Comparison of ENCODE assay signal across 12 mouse cellular contexts in genomic region chr4:148150242-148150641, GRCm38 (mm10). TPM values are rescaled to one million over a fixed set of nuclear protein-coding genes. Genes with fewer than 3 reads are reported as not detected.
DNase-seq lines count a peak whose midpoint lies in the region; ATAC-seq and TF ChIP-seq lines count a peak whose summit lies in the region.
"Had no signal": no experiment of that assay in that cellular context is flagged by ENCODE, and none has a peak within 500 bp of the region (broad histone marks: within the 10 kb centered on the region; RNA-seq: fewer than 3 reads in every experiment).

No protein-coding gene starts in this region.

- H3K4me3 ChIP-seq in erythroblast, embryonic 14.5 days (replicated peaks) = peak overlapping the region; percentile 38
- H3K4me3 ChIP-seq in kidney, embryonic 14.5 days (ENCODE audit: low read length) = no peak overlapping the region
- peak overlapping the region; percentile 2; the same call in 1 of the 2 replicates for H3K4me3 ChIP-seq in G1E (ENCODE audit: low read depth, low read length)
- no peak overlapping the region for H3K4me3 ChIP-seq in limb, embryonic 12.5 days (replicated peaks)

- no peaks in the 10 kb centered on the region for H3K27me3 ChIP-seq in erythroblast, embryonic 14.5 days (ENCODE audit: control insufficient read depth)
- H3K27me3 ChIP-seq in kidney, embryonic 14.5 days (ENCODE audit: control insufficient read depth, insufficient read depth, low read length) = no peaks in the 10 kb centered on the region
- no peaks in the 10 kb centered on the region for H3K27me3 ChIP-seq in G1E (ENCODE audit: insufficient read depth, low read length)
- H3K27me3 ChIP-seq in limb, embryonic 12.5 days = no peaks in the 10 kb centered on the region

- H3K9me3 ChIP-seq in erythroblast, embryonic 14.5 days (ENCODE audit: control insufficient read depth, low read length) = no peaks in the 10 kb centered on the region
- no peaks in the 10 kb centered on the region for H3K9me3 ChIP-seq in kidney, embryonic 14.5 days (ENCODE audit: control insufficient read depth, low read length)
- no peaks in the 10 kb centered on the region for H3K9me3 ChIP-seq in G1E (replicated peaks)
- no peaks in the 10 kb centered on the region for H3K9me3 ChIP-seq in limb, embryonic 12.5 days

- peaks cover 42% of the 10 kb centered on the region for H3K36me3 ChIP-seq in erythroblast, embryonic 14.5 days (ENCODE audit: control insufficient read depth)
- peaks cover 12% of the 10 kb centered on the region; the same call in 1 of the 2 replicates for H3K36me3 ChIP-seq in kidney, embryonic 14.5 days (ENCODE audit: control insufficient read depth, insufficient read depth, low read length)
- H3K36me3 ChIP-seq in G1E (replicated peaks) = peaks cover 62% of the 10 kb centered on the region
- H3K36me3 ChIP-seq in limb, embryonic 12.5 days = peaks cover 51% of the 10 kb centered on the region

- DNase-seq in kidney, postnatal 36 days = no peak
- DNase-seq in G1E (ENCODE audit: low spot score) = no peak
- DNase-seq in thymus, postnatal 14 days = no peak
- no peak for DNase-seq in retina, postnatal 1 day
- DNase-seq: heart, postnatal 10 days; kidney, postnatal 14 days; lung, postnatal 4 days had no signal

- no peak for TF ChIP-seq CTCF in G1E (IDR thresholded peaks at IDR 0.05; ENCODE audit: low read depth, low read length)

- ATAC-seq in erythroblast, adult 5-6 weeks (replicated peaks; ENCODE audit: low FRiP score, poor library complexity, severe bottlenecking) = no peak
- no peak for ATAC-seq in kidney, embryonic 14.5 days (ENCODE audit: low FRiP score, low TSS enrichment)
- ATAC-seq in G1E (ENCODE audit: extremely low read depth, insufficient number of reproducible peaks, low FRiP score, poor library complexity, severe bottlenecking) = no peak
- ATAC-seq in limb, embryonic 12.5 days (ENCODE audit: insufficient number of reproducible peaks, insufficient read depth, low FRiP score, low TSS enrichment, low read depth) = no peak

- WGBS in kidney, embryonic 14.5 days = 11% methylated on average over 7 of the region's 7 CpGs
- 23% methylated on average over 7 of the region's 7 CpGs for WGBS in limb, embryonic 12.5 days

- no peak overlapping the region for H3K9ac ChIP-seq in kidney, embryonic 14.5 days (ENCODE audit: low read depth, low read length)
- H3K9ac ChIP-seq in limb, embryonic 12.5 days (replicated peaks) = 0 out of 2 replicates have a peak overlapping the region, but pooled peaks have one; percentile 8

- H3K27ac ChIP-seq in kidney, embryonic 14.5 days (ENCODE audit: low read depth, low read length) = peak overlapping the region; percentile 43; the same call in 1 of the 2 replicates
- H3K27ac ChIP-seq in limb, embryonic 12.5 days = peak overlapping the region; percentile 70; the same call in 1 of the 2 replicates

- no peak overlapping the region for H3K4me2 ChIP-seq in kidney, embryonic 14.5 days (replicated peaks; ENCODE audit: low read depth, low read length)
- H3K4me2 ChIP-seq in limb, embryonic 12.5 days = peak overlapping the region; percentile 26; the same call in 1 of the 2 replicates

- H3K4me1 ChIP-seq in erythroblast, embryonic 14.5 days (ENCODE audit: control insufficient read depth) = peaks cover 52% of the 10 kb centered on the region
- peaks cover 9% of the 10 kb centered on the region for H3K4me1 ChIP-seq in kidney, embryonic 14.5 days (ENCODE audit: control insufficient read depth, insufficient read depth, low read length)
- peaks cover 22% of the 10 kb centered on the region for H3K4me1 ChIP-seq in G1E (ENCODE audit: insufficient read depth, low read depth, low read length)
- peaks cover 21% of the 10 kb centered on the region for H3K4me1 ChIP-seq in limb, embryonic 12.5 days (replicated peaks)

RNA-seq across cellular contexts. Expression of gene Fbxo6, which starts 1.7 kb away (rescaled TPM):
- polyA plus RNA-seq in erythroblast, embryonic 14.5 days (2012) = 2.6 and 2.7 TPM in 2 replicates
- 2.7 and 3.3 TPM in 2 replicates for total RNA-seq in erythroblast, adult 5-6 weeks (2015; ENCODE audit: low replicate concordance)
- 1.3 and 2.8 TPM in 2 replicates for total RNA-seq in erythroblast, adult 5-6 weeks (2017; ENCODE audit: low replicate concordance)
- polyA plus RNA-seq in kidney, embryonic 14.5 days (2014; fragmentation: Nextera tagmentation; extraction: Ambion mirVana) = 16.7 and 19.2 TPM in 2 replicates
- total RNA-seq in G1E (2014; fragmentation: Nextera tagmentation) (108 and 115 TPM in 2 replicates), G1E (2017) (34.1 and 39.7 TPM in 2 replicates)
- 57.1 and 63.0 TPM in 2 replicates for polyA plus RNA-seq in G1E (2012)
- polyA plus RNA-seq in limb, embryonic 12.5 days (2016; fragmentation: Nextera tagmentation; extraction: Ambion mirVana) = 11.8 and 11.9 TPM in 2 replicates

RNA-seq across cellular contexts. Expression of gene Fbxo44, which starts 10.0 kb away (rescaled TPM):
- polyA plus RNA-seq in erythroblast, embryonic 14.5 days (2012) = 0.08 and 0.09 TPM in 2 replicates
- total RNA-seq in erythroblast, adult 5-6 weeks (2015; ENCODE audit: low replicate concordance) = not detected in 2 replicates
- total RNA-seq in erythroblast, adult 5-6 weeks (2017; ENCODE audit: low replicate concordance) = 0.43 TPM in 1 of 2 replicates, not detected in the other
- polyA plus RNA-seq in kidney, embryonic 14.5 days (2014; fragmentation: Nextera tagmentation; extraction: Ambion mirVana) = 10.8 and 13.2 TPM in 2 replicates
- 7.5 and 10.1 TPM in 2 replicates for total RNA-seq in G1E (2014; fragmentation: Nextera tagmentation)
- 5.0 and 6.6 TPM in 2 replicates for total RNA-seq in G1E (2017)
- 3.0 and 3.3 TPM in 2 replicates for polyA plus RNA-seq in G1E (2012)
- polyA plus RNA-seq in limb, embryonic 12.5 days (2016; fragmentation: Nextera tagmentation; extraction: Ambion mirVana) = 17.5 and 18.7 TPM in 2 replicates

RNA-seq across cellular contexts. Expression of gene Fbxo2, which starts 10.2 kb away (rescaled TPM):
- polyA plus RNA-seq in erythroblast, embryonic 14.5 days (2012) = not detected in 2 replicates
- total RNA-seq in erythroblast, adult 5-6 weeks (2015; ENCODE audit: low replicate concordance) = not detected in 2 replicates
- total RNA-seq in erythroblast, adult 5-6 weeks (2017; ENCODE audit: low replicate concordance) = not detected in 2 replicates
- polyA plus RNA-seq in kidney, embryonic 14.5 days (2014; fragmentation: Nextera tagmentation; extraction: Ambion mirVana) = 1.5 and 1.9 TPM in 2 replicates
- not detected in 2 replicates for total RNA-seq in G1E (2014; fragmentation: Nextera tagmentation)
- total RNA-seq in G1E (2017) = 0.49 and 0.64 TPM in 2 replicates
- polyA plus RNA-seq in G1E (2012) = 0.12 and 0.44 TPM in 2 replicates
- 2.5 and 3.3 TPM in 2 replicates for polyA plus RNA-seq in limb, embryonic 12.5 days (2016; fragmentation: Nextera tagmentation; extraction: Ambion mirVana)
- total RNA-seq: heart, postnatal 10 days; monocyte, adult 5-6 weeks had no signal

RNA-seq across cellular contexts. Expression of gene Draxin, which starts 19.7 kb away (rescaled TPM):
- polyA plus RNA-seq in erythroblast, embryonic 14.5 days (2012) = 0.01 TPM in 1 of 2 replicates, not detected in the other
- 0.42 TPM in 1 of 2 replicates, not detected in the other for total RNA-seq in erythroblast, adult 5-6 weeks (2015; ENCODE audit: low replicate concordance)
- 0.84 TPM in 1 of 2 replicates, not detected in the other for total RNA-seq in erythroblast, adult 5-6 weeks (2017; ENCODE audit: low replicate concordance)
- 0.43 and 0.80 TPM in 2 replicates for polyA plus RNA-seq in kidney, embryonic 14.5 days (2014; fragmentation: Nextera tagmentation; extraction: Ambion mirVana)
- total RNA-seq in G1E (2014; fragmentation: Nextera tagmentation) = not detected in 2 replicates
- total RNA-seq in G1E (2017) = under 0.01 and 0.16 TPM in 2 replicates
- not detected in 2 replicates for polyA plus RNA-seq in G1E (2012)
- polyA plus RNA-seq in limb, embryonic 12.5 days (2016; fragmentation: Nextera tagmentation; extraction: Ambion mirVana) = 1.8 and 1.9 TPM in 2 replicates
- total RNA-seq: heart, postnatal 10 days had no signal

RNA-seq across cellular contexts. Expression of gene Mad2l2, which starts 20.1 kb away (rescaled TPM):
- polyA plus RNA-seq in erythroblast, embryonic 14.5 days (2012) = 2.9 and 3.8 TPM in 2 replicates
- total RNA-seq in erythroblast, adult 5-6 weeks (2015; ENCODE audit: low replicate concordance) = 7.3 and 8.6 TPM in 2 replicates
- 3.4 and 7.1 TPM in 2 replicates for total RNA-seq in erythroblast, adult 5-6 weeks (2017; ENCODE audit: low replicate concordance)
- polyA plus RNA-seq in kidney, embryonic 14.5 days (2014; fragmentation: Nextera tagmentation; extraction: Ambion mirVana) = 81.1 and 99.0 TPM in 2 replicates
- total RNA-seq in G1E (2014; fragmentation: Nextera tagmentation) (25.1 and 40.0 TPM in 2 replicates), G1E (2017) (9.4 and 14.9 TPM in 2 replicates)
- 23.8 and 24.6 TPM in 2 replicates for polyA plus RNA-seq in G1E (2012)
- polyA plus RNA-seq in limb, embryonic 12.5 days (2016; fragmentation: Nextera tagmentation; extraction: Ambion mirVana) = 104 and 107 TPM in 2 replicates

Comparison
In these comparisons a context has a peak if more than half of its experiments do, and no peak if none do; other contexts are left out.
1. H3K4me3 ChIP-seq: peak in erythroblast, embryonic 14.5 days (single experiment) and G1E (single experiment); none in kidney, embryonic 14.5 days (single experiment) and limb, embryonic 12.5 days (single experiment).